Mouse (Mus musculus) G1E (cell line): ENCODE data around the gene Ecm2.

ENCODE experiments used
- CTCF ChIP-seq: IDR thresholded peaks from 2 replicates; pipeline ENCODE4 v1.5.1; 2012; ENCODE audit warnings: low read depth, low read length, inconsistent platforms, mixed read lengths
- GATA1 ChIP-seq: IDR thresholded peaks from 2 replicates; pipeline ENCODE4 v1.6.1; 2012; ENCODE audit warnings: borderline replicate concordance, low read length, inconsistent platforms, mixed read lengths
- GATA2 ChIP-seq: IDR thresholded peaks from 2 replicates; pipeline ENCODE4 v1.6.1; 2012; ENCODE audit warnings: low read depth, low read length, inconsistent platforms, borderline replicate concordance
- POLR2AphosphoS5 ChIP-seq: IDR thresholded peaks from 2 replicates; pipeline ENCODE4 v1.6.1; 2012; ENCODE audit warnings: low read depth, low read length, inconsistent platforms; ENCODE audit not compliant: insufficient replicate concordance
- TAL1 ChIP-seq: conservative IDR thresholded peaks from 2 replicates; pipeline ENCODE4 v1.6.1; 2012; ENCODE audit warnings: low read depth, low read length, inconsistent platforms, mixed read lengths

DNA sequence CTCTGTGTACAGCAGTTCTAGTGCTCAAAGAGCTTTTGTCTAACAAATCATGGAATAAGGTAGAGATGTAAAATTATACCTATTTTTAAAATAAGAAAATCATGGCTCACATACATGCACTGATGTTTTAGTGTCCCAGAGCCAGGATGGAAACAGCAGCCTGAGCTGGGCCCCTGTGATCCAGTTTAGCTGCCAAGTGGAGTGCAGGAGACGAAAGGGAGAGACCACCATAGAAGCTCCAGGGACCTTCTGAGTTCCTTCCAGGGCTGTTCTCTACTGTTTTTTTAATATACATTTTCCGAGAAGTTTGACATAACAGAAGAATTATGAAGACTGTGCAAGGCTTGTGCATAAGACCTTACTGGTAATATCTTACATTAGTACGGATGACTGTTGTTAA is 26.7 kb upstream of the Ecm2 start:
- TF ChIP-seq GATA1 (no peak), CTCF (no peak), TAL1 (no peak), GATA2 (no peak), POLR2AphosphoS5 (no peak)
